Mouse (Mus musculus) olfactory bulb, adult 2 months (tissue): ENCODE results near the gene Pik3cg. TPM values are rescaled to one million over a fixed set of nuclear protein-coding genes. Genes with fewer than 3 reads are reported as not detected.

Source experiments
- H3K27ac ChIP-seq: fragments of 200-500 bp; 2 replicates; pipeline ENCODE4 v1.5.1; 2012; ENCODE audit warnings: low read depth, low read length; ENCODE audit not compliant: insufficient read depth
- H3K4me1 ChIP-seq: fragments of 200-500 bp; 2 replicates; pipeline ENCODE4 v1.6.1; 2012; ENCODE audit warnings: low read length; ENCODE audit not compliant: control insufficient read depth, insufficient read depth
- H3K4me3 ChIP-seq: fragments of 200-500 bp; 2 replicates; pipeline ENCODE4 v1.5.1; 2012; ENCODE audit warnings: mild to moderate bottlenecking, low read depth, low read length, moderate library complexity; ENCODE audit not compliant: insufficient read depth
- CTCF ChIP-seq: fragments of 200-500 bp; IDR thresholded peaks from 2 replicates; pipeline ENCODE4 v1.5.1; 2012; ENCODE audit warnings: low read depth, mild to moderate bottlenecking, low read length, moderate library complexity; ENCODE audit not compliant: insufficient read depth
- POLR2A ChIP-seq: fragments of 200-500 bp; IDR thresholded peaks from 2 replicates; pipeline ENCODE4 v1.6.1; 2012; ENCODE audit warnings: mild to moderate bottlenecking, low read depth, low read length, moderate library complexity; ENCODE audit not compliant: insufficient read depth
- WGBS: fragments of 180-500 bp; shearing (Covaris S2); methylation state at CpG from one replicate; pipeline ENCODE4 v1.1.7; 2018; 5-methylcytosine and 5-hydroxymethylcytosine counted together
- polyA plus RNA-seq: library from polyadenylated mRNA; stranded (reverse); fragments of >200 nt; gene quantifications from 2 replicates; pipeline ENCODE4 v1.2.4, GENCODE M21; 2012; ENCODE audit warnings: low replicate concordance; ENCODE audit not compliant: missing spikeins, insufficient read depth, insufficient read length

The Pik3cg gene
- polyA plus RNA-seq, 1 experiment: not detected

DNA sequence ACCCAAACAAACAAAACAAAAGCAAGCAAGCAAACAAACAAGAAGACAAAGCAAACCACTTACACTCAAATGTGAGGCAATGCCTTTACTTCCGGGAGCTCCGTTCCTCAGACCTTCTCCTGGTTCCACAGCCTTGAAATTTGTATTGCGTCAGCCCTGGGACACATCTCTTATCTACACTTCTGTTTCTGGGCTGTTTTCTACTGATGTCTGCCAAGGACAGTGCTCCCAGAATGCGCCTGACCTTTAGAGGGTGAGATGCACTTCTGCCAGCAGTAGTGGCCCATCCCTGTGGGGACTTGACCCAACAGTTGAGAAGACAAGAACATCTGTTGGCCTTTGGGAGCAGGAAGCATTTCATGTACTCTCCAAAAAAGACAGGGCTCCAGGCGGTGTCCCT, 84.9 kb downstream of the Pik3cg start:
- H3K4me3 ChIP-seq: no peak overlapping the region
- 0 out of 2 replicates have a peak, but pooled peaks cover 3% of the 10 kb centered on the region for H3K4me1 ChIP-seq
- TF ChIP-seq CTCF (no peak), POLR2A (no peak)
- 92% methylated on average over 5 of the region's 5 CpGs for WGBS
- H3K27ac ChIP-seq: no peak overlapping the region

Other genes with a start within 250 kb of the Pik3cg start
- gene Prkar2b, start 147.4 kb downstream of the Pik3cg start, polyA plus RNA-seq: not detected in 2 replicates
- gene Ccdc71l, start 170.0 kb upstream of the Pik3cg start, polyA plus RNA-seq: not detected in 2 replicates